Mouse (Mus musculus): ENCODE measurements around the gene Cypt1. TPM values are rescaled to one million over a fixed set of nuclear protein-coding genes. Genes with fewer than 3 reads are reported as not detected.

The Cypt1 gene
- polyA plus RNA-seq (2015; fragmentation: Nextera tagmentation; extraction: Ambion mirVana), result not detected in 2 replicates

DNA sequence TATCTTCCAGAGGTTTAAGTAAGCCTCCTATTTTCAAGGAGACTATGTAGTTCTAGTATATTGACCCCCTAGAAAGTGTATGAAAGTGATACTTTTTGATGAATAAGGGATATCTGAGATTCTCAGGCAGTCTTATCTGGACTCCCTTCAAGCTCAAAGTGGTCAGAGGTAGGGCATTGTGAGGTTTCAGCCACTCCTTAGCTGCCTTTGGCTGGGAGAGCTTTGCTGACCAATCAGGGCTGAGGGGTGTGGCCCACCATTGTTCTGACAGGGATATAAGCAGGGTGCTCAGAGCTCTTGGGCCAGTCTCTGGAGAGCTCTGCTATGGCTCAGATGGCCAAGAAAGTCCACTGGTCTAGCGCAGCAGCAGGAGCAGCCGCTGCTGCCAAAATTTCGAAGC is at the start of gene Cypt1:
Gene Cypt1 (plus strand): TSS at position 301 of the 400 bp plus-strand sequence.

Other genes with a start within 250 kb of the Cypt1 start
- gene Maoa, start 96.8 kb downstream of the Cypt1 start, polyA plus RNA-seq (2015; fragmentation: Nextera tagmentation; extraction: Ambion mirVana), result 18.9 and 19.3 TPM in 2 replicates

Measured in urinary bladder, postnatal 0 days (tissue).